Mouse (Mus musculus) bone marrow, adult 2 months (tissue): ENCODE data around the gene Auh.

ENCODE experiments used
- CTCF ChIP-seq: fragments of 200-500 bp; IDR thresholded peaks from 2 replicates; pipeline ENCODE4 v1.5.1; 2011; ENCODE audit warnings: low read length, control low read depth; ENCODE audit not compliant: control insufficient read depth, insufficient read depth
- POLR2A ChIP-seq: fragments of 200-500 bp; IDR thresholded peaks from 2 replicates; pipeline ENCODE4 v1.6.1; 2011; ENCODE audit warnings: low read depth, mild to moderate bottlenecking, control low read depth, low read length, borderline replicate concordance; ENCODE audit not compliant: control insufficient read depth

DNA sequence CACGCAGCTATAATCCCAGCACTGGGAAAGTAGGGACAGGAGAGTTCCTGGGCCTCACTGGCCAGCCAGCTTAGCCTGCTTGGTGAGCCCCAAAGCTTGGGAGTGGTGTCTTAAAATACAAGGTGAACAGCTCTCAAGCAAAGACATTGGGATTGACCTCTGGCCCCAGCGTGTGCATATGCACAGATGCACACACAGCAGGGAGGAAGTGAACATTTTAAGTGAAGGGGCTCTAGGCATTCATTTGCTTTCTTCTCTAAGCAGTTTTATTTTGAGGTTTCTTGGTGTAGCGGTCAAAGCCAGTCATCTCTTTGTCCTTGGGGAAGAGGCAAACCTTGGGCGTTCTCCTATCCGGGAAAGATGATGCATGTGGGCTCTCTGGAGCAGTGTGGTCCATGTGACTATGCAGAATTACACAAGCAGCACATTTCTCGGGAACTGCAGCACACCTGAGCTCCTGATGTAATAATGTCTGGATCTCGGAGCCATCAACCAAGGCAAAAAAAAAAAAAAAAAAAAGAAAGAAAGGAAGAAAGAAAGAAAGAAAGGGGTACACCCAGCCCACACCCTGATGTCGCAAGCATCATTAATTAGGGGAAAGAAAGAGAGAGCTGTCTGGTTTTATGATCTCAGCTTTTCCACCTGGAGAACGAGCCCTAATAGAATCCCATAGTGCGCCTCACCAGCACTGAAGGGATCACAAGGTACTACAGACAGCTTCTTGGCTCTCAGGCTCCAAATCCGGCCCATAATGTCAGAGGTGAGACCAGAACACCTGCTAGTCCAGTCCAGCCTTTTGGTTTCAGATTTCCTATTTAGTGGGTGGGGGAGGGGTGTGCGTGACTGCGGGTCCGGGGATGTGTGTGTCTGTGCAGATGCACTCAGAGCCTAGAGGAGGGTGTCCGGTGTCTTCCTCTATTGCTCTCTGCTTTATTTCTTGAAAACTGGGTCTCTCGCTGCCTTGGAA is 116.6 kb downstream of the Auh start:
- TF ChIP-seq CTCF (no peak), POLR2A (no peak)
